Mouse (Mus musculus): ENCODE data around the gene C5ar2. TPM values are rescaled to one million over a fixed set of nuclear protein-coding genes. Genes with fewer than 3 reads are reported as not detected.
"Not testable (repeated sequence)": the region's sequence is repeated elsewhere in the genome, so short reads cannot be mapped to it uniquely, and the experiment has no call there.

C5ar2 gene
- polyA plus RNA-seq, 1 experiment from 2014 or later, result 0.80 TPM

DNA sequence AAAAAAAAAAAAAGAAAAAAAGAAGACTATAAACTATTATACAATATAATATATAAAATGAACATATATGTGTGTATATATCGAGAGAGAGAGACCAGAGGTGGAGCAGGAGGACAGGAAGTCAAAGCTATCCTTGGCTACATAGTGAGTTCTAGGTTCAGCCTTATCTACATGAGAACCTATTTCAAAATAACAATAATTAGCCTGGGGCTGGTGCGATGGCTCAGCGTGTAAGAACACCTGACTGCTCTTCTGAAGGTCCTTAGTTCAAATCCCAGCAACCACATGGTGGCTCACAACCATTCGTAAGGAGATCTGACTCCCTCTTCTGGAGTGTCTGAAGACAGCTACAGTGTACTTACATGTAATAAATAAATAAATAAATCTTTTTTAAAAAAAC, 12.0 kb upstream of the C5ar2 start:
- not testable (repeated sequence) for ATAC-seq (ENCODE audit: insufficient number of reproducible peaks, insufficient read depth, low FRiP score, low read depth); H3K4me1 ChIP-seq (ENCODE audit: control insufficient read depth in 2 of 2, insufficient read depth in 2 of 2, low read length in 2 of 2); H3K4me3 ChIP-seq (ENCODE audit: control insufficient read depth in 1 of 2, insufficient read depth in 1 of 2, low read depth in 1 of 2, low read length in 2 of 2); H3K27me3 ChIP-seq (ENCODE audit: control insufficient read depth, insufficient read depth, low read length); H3K9ac ChIP-seq (ENCODE audit: low read length); H3K27ac ChIP-seq (replicated peaks in 1 of 2; ENCODE audit: control insufficient read depth in 1 of 2, insufficient read depth in 1 of 2, low read depth in 2 of 2, low read length in 2 of 2); H3K4me2 ChIP-seq (ENCODE audit: low read length); H3K9me3 ChIP-seq (ENCODE audit: control insufficient read depth, low read length); H3K36me3 ChIP-seq (ENCODE audit: control insufficient read depth, insufficient read depth, low read length)
- 76% methylated on average over 4 of the region's 4 CpGs for WGBS

DNA sequence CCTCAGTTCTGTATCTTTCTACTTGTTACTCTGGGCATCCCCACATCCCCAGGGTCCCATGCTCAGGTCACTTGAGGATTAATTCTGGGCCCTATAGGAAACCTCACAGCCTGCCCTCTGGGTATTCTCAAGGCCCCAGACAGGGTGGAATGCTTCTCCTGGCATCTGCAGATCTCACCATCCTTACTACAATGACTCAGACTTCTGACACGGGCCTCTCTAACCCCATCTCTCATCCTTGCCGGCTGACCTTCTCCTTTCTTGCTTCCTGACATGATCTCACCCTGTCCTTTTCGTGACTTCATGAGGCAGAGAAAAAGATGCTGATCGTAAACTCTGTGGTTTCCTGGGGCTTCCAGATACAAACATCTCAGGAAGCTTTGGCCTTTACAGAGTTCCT, 10.2 kb upstream of the C5ar2 start:
- H3K9ac ChIP-seq (ENCODE audit: low read length), result no peak overlapping the region
- no peak overlapping the region for H3K4me2 ChIP-seq (ENCODE audit: low read length)
- H3K4me3 ChIP-seq (ENCODE audit: control insufficient read depth in 1 of 2, insufficient read depth in 1 of 2, low read depth in 1 of 2, low read length in 2 of 2), result no peak overlapping the region
- no peak for ATAC-seq (ENCODE audit: insufficient number of reproducible peaks, insufficient read depth, low FRiP score, low read depth)
- WGBS, result 39% methylated on average over 4 of the region's 4 CpGs
- H3K27ac ChIP-seq (replicated peaks in 1 of 2; ENCODE audit: control insufficient read depth in 1 of 2, insufficient read depth in 1 of 2, low read depth in 2 of 2, low read length in 2 of 2), result no peak overlapping the region
- no peaks in the 10 kb centered on the region for H3K4me1 ChIP-seq (ENCODE audit: control insufficient read depth in 2 of 2, insufficient read depth in 2 of 2, low read length in 2 of 2)
- H3K9me3 ChIP-seq (ENCODE audit: control insufficient read depth, low read length), result no peaks in the 10 kb centered on the region
- H3K36me3 ChIP-seq (ENCODE audit: control insufficient read depth, insufficient read depth, low read length), result no peaks in the 10 kb centered on the region
- no peaks in the 10 kb centered on the region for H3K27me3 ChIP-seq (ENCODE audit: control insufficient read depth, insufficient read depth, low read length)

DNA sequence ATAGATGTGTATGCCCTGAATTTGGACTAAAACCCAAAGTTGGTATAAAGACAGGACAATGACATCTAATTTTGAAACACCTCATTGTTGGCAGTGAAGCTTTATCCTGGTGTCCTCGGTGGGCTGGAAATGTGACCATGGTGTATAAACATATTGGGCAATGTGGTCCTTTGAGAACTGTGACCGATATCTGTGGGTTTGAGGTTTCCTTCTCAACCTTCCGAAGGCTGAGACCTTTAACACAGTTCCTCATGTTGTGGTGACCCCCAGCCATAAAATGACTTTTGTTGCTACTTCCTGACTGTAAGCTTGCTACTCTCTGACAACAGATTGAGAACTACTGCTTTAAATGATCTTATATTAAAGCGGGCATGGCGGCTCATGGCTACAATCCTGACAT, 6.7 kb upstream of the C5ar2 start:
- Histone ChIP-seq H3K4me2 (ENCODE audit: low read length) (no peak overlapping the region), H3K36me3 (ENCODE audit: control insufficient read depth, insufficient read depth, low read length) (no peaks in the 10 kb centered on the region), H3K9me3 (ENCODE audit: control insufficient read depth, low read length) (no peaks in the 10 kb centered on the region), H3K27ac (replicated peaks in 1 of 2; ENCODE audit: control insufficient read depth in 1 of 2, insufficient read depth in 1 of 2, low read depth in 2 of 2, low read length in 2 of 2) (no peak overlapping the region), H3K4me1 (ENCODE audit: control insufficient read depth in 2 of 2, insufficient read depth in 2 of 2, low read length in 2 of 2) (no peaks in the 10 kb centered on the region), H3K27me3 (ENCODE audit: control insufficient read depth, insufficient read depth, low read length) (no peaks in the 10 kb centered on the region), H3K9ac (ENCODE audit: low read length) (no peak overlapping the region), H3K4me3 (ENCODE audit: control insufficient read depth in 1 of 2, insufficient read depth in 1 of 2, low read depth in 1 of 2, low read length in 2 of 2) (no peak overlapping the region)
- WGBS, result 73% methylated on average over 5 of the region's 5 CpGs
- ATAC-seq (ENCODE audit: insufficient number of reproducible peaks, insufficient read depth, low FRiP score, low read depth), result no peak

DNA sequence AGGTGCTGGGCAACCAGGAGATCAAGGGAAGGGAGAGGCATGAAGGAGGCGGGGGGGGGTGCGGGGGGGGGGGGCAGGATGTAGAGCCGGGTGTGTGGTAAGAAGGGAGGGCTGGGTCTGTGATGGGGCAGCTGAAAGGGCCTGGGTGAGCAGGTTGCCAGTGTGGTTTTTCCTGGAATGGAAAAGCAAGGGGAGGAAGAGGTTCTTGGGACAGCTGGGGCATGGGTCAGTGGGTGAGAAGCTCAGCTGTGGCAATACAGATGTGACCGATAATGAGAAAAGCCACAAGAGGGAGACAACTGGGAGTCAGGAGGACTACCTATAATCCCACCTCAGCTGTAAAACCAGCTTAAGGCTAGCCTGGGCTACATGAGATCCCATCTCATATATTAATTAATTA, 2.0 kb upstream of the C5ar2 start:
- no peak overlapping the region for H3K4me2 ChIP-seq (ENCODE audit: low read length)
- no peak for ATAC-seq (ENCODE audit: insufficient number of reproducible peaks, insufficient read depth, low FRiP score, low read depth)
- no peaks in the 10 kb centered on the region for H3K36me3 ChIP-seq (ENCODE audit: control insufficient read depth, insufficient read depth, low read length)
- H3K9ac ChIP-seq (ENCODE audit: low read length), result no peak overlapping the region
- H3K4me1 ChIP-seq (ENCODE audit: control insufficient read depth in 2 of 2, insufficient read depth in 2 of 2, low read length in 2 of 2), result no peaks in the 10 kb centered on the region
- no peak overlapping the region for H3K27ac ChIP-seq (replicated peaks in 1 of 2; ENCODE audit: control insufficient read depth in 1 of 2, insufficient read depth in 1 of 2, low read depth in 2 of 2, low read length in 2 of 2)
- 30% methylated on average over 3 of the region's 4 CpGs for WGBS
- H3K4me3 ChIP-seq (ENCODE audit: control insufficient read depth in 1 of 2, insufficient read depth in 1 of 2, low read depth in 1 of 2, low read length in 2 of 2), result no peak overlapping the region
- H3K27me3 ChIP-seq (ENCODE audit: control insufficient read depth, insufficient read depth, low read length), result no peaks in the 10 kb centered on the region
- H3K9me3 ChIP-seq (ENCODE audit: control insufficient read depth, low read length), result no peaks in the 10 kb centered on the region

DNA sequence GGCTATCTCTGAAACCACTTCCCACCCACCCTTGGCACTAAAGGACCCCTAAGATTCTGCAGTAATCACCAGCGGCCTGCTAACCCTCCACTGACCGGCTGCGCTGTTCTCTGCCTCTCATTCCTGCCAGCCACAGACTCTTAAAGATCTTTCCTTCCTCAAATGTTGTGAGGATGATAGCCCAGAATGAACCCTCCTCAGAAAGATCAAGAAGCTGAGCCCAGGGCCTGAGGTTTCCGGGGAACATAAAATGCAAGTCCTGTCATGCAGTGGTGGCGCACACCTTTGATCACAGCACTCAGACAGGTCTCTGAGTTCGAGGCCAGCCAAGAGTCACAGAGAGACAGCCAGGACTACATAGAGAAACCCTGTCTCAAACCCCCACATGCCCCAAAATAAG, 1.8 kb downstream of the C5ar2 start:
- H3K27ac ChIP-seq (replicated peaks in 1 of 2; ENCODE audit: control insufficient read depth in 1 of 2, insufficient read depth in 1 of 2, low read depth in 2 of 2, low read length in 2 of 2), result no peak overlapping the region
- no peak for ATAC-seq (ENCODE audit: insufficient number of reproducible peaks, insufficient read depth, low FRiP score, low read depth)
- no peak overlapping the region for H3K4me2 ChIP-seq (ENCODE audit: low read length)
- H3K9me3 ChIP-seq (ENCODE audit: control insufficient read depth, low read length), result no peaks in the 10 kb centered on the region
- H3K4me3 ChIP-seq (ENCODE audit: control insufficient read depth in 1 of 2, insufficient read depth in 1 of 2, low read depth in 1 of 2, low read length in 2 of 2), result no peak overlapping the region
- H3K9ac ChIP-seq (ENCODE audit: low read length), result no peak overlapping the region
- 77% methylated on average over 6 of the region's 6 CpGs for whole genome bisulfite sequencing
- H3K27me3 ChIP-seq (ENCODE audit: control insufficient read depth, insufficient read depth, low read length), result no peaks in the 10 kb centered on the region
- H3K36me3 ChIP-seq (ENCODE audit: control insufficient read depth, insufficient read depth, low read length), result no peaks in the 10 kb centered on the region
- no peaks in the 10 kb centered on the region for H3K4me1 ChIP-seq (ENCODE audit: control insufficient read depth in 2 of 2, insufficient read depth in 2 of 2, low read length in 2 of 2)

DNA sequence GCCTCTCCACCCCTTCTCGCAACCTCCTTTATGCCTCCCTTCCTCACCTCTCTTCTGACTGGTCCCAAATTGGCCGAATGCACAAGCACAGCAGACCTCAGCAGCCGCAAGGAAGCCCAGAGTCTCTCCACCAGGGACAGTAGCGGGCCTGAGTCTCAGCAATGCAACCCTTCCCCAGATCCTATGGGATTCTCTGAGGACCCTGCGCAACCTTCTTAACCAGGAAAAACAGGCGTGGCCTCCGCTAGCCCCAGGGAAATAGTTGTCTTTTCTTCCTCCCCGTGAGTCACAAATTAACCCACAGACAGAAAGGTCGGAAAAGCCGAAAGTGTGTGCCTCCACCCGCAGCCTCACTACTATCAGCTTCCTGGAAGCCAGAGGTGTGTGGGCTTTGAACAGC, 2.2 kb downstream of the C5ar2 start:
- WGBS, result 45% methylated on average over 11 of the region's 11 CpGs
- Histone ChIP-seq H3K9ac (ENCODE audit: low read length) (no peak overlapping the region), H3K36me3 (ENCODE audit: control insufficient read depth, insufficient read depth, low read length) (no peaks in the 10 kb centered on the region)

DNA sequence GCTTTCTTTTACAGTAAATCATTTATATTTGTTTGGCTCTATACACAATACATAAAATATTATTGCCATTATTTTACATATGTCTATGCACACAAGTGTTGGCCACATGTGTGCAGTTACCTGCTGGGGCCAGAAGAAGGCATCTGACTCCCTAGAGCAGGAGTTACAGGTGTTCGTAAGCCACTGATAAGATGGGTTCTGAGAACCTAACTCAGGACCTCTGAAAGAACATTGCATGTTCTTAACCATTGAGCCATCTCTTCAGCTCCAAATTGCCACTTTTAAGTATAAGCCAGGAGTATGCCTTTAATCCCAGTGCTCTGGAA, 3.0 kb downstream of the C5ar2 start:
- H3K4me3 ChIP-seq (ENCODE audit: control insufficient read depth in 1 of 2, insufficient read depth in 1 of 2, low read depth in 1 of 2, low read length in 2 of 2), result no peak overlapping the region
- WGBS, result 80% methylated on average over 1 of the region's 1 CpGs
- H3K9ac ChIP-seq (ENCODE audit: low read length), result no peak overlapping the region
- no peak overlapping the region for H3K4me2 ChIP-seq (ENCODE audit: low read length)
- H3K27me3 ChIP-seq (ENCODE audit: control insufficient read depth, insufficient read depth, low read length), result no peaks in the 10 kb centered on the region
- H3K9me3 ChIP-seq (ENCODE audit: control insufficient read depth, low read length), result no peaks in the 10 kb centered on the region
- no peak for ATAC-seq (ENCODE audit: insufficient number of reproducible peaks, insufficient read depth, low FRiP score, low read depth)
- H3K36me3 ChIP-seq (ENCODE audit: control insufficient read depth, insufficient read depth, low read length), result no peaks in the 10 kb centered on the region
- no peak overlapping the region for H3K27ac ChIP-seq (replicated peaks in 1 of 2; ENCODE audit: control insufficient read depth in 1 of 2, insufficient read depth in 1 of 2, low read depth in 2 of 2, low read length in 2 of 2)
- no peaks in the 10 kb centered on the region for H3K4me1 ChIP-seq (ENCODE audit: control insufficient read depth in 2 of 2, insufficient read depth in 2 of 2, low read length in 2 of 2)

More for the DNA sequence above, 2.2 kb downstream of the C5ar2 start:
- Histone ChIP-seq H3K27ac (replicated peaks in 1 of 2; ENCODE audit: control insufficient read depth in 1 of 2, insufficient read depth in 1 of 2, low read depth in 2 of 2, low read length in 2 of 2) (0 out of 4 replicates have a peak overlapping the region, but pooled peaks of 1 of the 2 experiments have one; percentile 24), H3K4me2 (ENCODE audit: low read length) (no peak overlapping the region), H3K9me3 (ENCODE audit: control insufficient read depth, low read length) (no peaks in the 10 kb centered on the region), H3K4me3 (ENCODE audit: control insufficient read depth in 1 of 2, insufficient read depth in 1 of 2, low read depth in 1 of 2, low read length in 2 of 2) (no peak overlapping the region), H3K4me1 (ENCODE audit: control insufficient read depth in 2 of 2, insufficient read depth in 2 of 2, low read length in 2 of 2) (no peaks in the 10 kb centered on the region), H3K27me3 (ENCODE audit: control insufficient read depth, insufficient read depth, low read length) (no peaks in the 10 kb centered on the region)
- ATAC-seq (ENCODE audit: insufficient number of reproducible peaks, insufficient read depth, low FRiP score, low read depth), result no peak

DNA sequence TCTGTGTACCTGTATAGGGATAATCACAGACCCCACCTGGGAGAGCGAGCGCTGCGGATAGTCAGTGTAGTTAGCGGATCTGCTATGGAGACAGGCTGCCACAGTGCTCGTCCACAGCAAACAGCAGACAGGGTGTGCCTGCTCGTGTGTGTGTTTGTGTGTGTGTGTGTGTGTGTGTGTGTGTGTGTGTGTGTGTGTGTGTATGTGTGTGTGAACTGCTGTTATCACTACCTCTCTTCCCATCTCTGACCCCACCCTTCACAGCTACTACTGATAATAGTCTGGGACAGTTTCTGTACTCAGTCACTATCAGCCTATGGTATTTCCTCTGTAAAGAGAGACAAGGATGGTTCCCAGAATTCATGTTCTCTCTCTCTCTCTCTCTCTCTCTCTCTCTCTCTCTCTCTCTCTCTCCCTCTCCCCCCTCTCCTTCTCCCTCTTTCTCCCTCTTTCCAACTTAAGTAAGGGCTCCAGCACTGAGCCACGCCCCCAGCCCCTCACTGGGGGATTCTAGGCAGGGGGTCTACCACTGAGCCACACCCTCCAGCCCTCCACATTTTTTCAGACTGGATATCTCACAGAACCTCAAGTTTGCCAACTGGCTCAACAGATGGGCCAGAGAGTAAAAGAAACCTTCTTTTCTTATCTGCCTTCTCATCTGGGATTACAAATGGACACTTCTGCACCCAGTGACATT, 3.5 kb downstream of the C5ar2 start:
- peak overlapping the region in 1 of 2 experiments; percentile 44; a peak in 1 of 4 replicates for H3K27ac ChIP-seq (replicated peaks in 1 of 2; ENCODE audit: control insufficient read depth in 1 of 2, insufficient read depth in 1 of 2, low read depth in 2 of 2, low read length in 2 of 2)
- 52% methylated on average over 7 of the region's 7 CpGs for WGBS

More for the DNA sequence above, 3.5 kb downstream of the C5ar2 start:
- Histone ChIP-seq H3K4me2 (ENCODE audit: low read length) (peak overlapping the region; percentile 25; the same call in 1 of the 2 replicates), H3K9ac (ENCODE audit: low read length) (no peak overlapping the region), H3K9me3 (ENCODE audit: control insufficient read depth, low read length) (no peaks in the 10 kb centered on the region), H3K4me3 (ENCODE audit: control insufficient read depth in 1 of 2, insufficient read depth in 1 of 2, low read depth in 1 of 2, low read length in 2 of 2) (no peak overlapping the region), H3K27me3 (ENCODE audit: control insufficient read depth, insufficient read depth, low read length) (no peaks in the 10 kb centered on the region), H3K36me3 (ENCODE audit: control insufficient read depth, insufficient read depth, low read length) (no peaks in the 10 kb centered on the region), H3K4me1 (ENCODE audit: control insufficient read depth in 2 of 2, insufficient read depth in 2 of 2, low read length in 2 of 2) (no peaks in the 10 kb centered on the region)
- peak; percentile 51 for ATAC-seq (ENCODE audit: insufficient number of reproducible peaks, insufficient read depth, low FRiP score, low read depth)
